ENCODE assay signal across 14 mouse cellular contexts in genomic region chr5:72068826-72069225, GRCm38 (mm10).
DNase-seq lines count a peak whose midpoint lies in the region; ATAC-seq and TF ChIP-seq lines count a peak whose summit lies in the region.
"Had no signal": no experiment of that assay in that cellular context is flagged by ENCODE, and none has a peak within 500 bp of the region (broad histone marks: within the 10 kb centered on the region; RNA-seq: fewer than 3 reads in every experiment).

No protein-coding gene starts in this region.

- H3K4me2 ChIP-seq in forebrain, postnatal 0 days (ENCODE audit: low read depth), result no peak overlapping the region
- no peak overlapping the region for H3K4me2 ChIP-seq in lung, embryonic 14.5 days
- H3K4me2 ChIP-seq: heart, embryonic 12.5 days; liver, embryonic 11.5 days; neural tube, embryonic 12.5 days had no signal

- H3K27ac ChIP-seq in forebrain, postnatal 0 days (ENCODE audit: low read depth, low read length), result peak overlapping the region; percentile 65
- no peak overlapping the region for H3K27ac ChIP-seq in forebrain, embryonic 10.5 days
- H3K27ac ChIP-seq in lung, embryonic 14.5 days (ENCODE audit: low read depth), result no peak overlapping the region
- no peak overlapping the region for H3K27ac ChIP-seq in embryonic facial prominence, embryonic 10.5 days (replicated peaks)
- H3K27ac ChIP-seq: neural tube, embryonic 12.5 days; stomach, postnatal 0 days had no signal

- no peak overlapping the region for H3K4me3 ChIP-seq in forebrain, postnatal 0 days (ENCODE audit: low read depth, low read length)
- no peak overlapping the region for H3K4me3 ChIP-seq in forebrain, embryonic 10.5 days
- H3K4me3 ChIP-seq in lung, embryonic 14.5 days (ENCODE audit: low read depth, low read length), result no peak overlapping the region
- H3K4me3 ChIP-seq in lung, adult 2 months (replicated peaks; ENCODE audit: extremely low read depth, low read depth, low read length), result no peak overlapping the region
- H3K4me3 ChIP-seq in embryonic facial prominence, embryonic 10.5 days, result no peak overlapping the region
- H3K4me3 ChIP-seq: heart, embryonic 12.5 days; neural tube, embryonic 12.5 days had no signal

- no peaks in the 10 kb centered on the region for H3K4me1 ChIP-seq in forebrain, postnatal 0 days (ENCODE audit: insufficient read depth)
- no peaks in the 10 kb centered on the region for H3K4me1 ChIP-seq in forebrain, embryonic 10.5 days
- H3K4me1 ChIP-seq in lung, embryonic 14.5 days (ENCODE audit: insufficient read depth), result no peaks in the 10 kb centered on the region
- H3K4me1 ChIP-seq in lung, adult 2 months (ENCODE audit: control insufficient read depth, insufficient read depth, low read length), result no peaks in the 10 kb centered on the region
- no peaks in the 10 kb centered on the region for H3K4me1 ChIP-seq in embryonic facial prominence, embryonic 10.5 days
- H3K4me1 ChIP-seq: heart, embryonic 12.5 days; neural tube, embryonic 12.5 days had no signal

- DNase-seq in forebrain, postnatal 0 days, result peak; percentile 63
- no peak for DNase-seq in forebrain, embryonic 10.5 days (ENCODE audit: extremely low spot score, low spot score)
- DNase-seq in lung, embryonic 14.5 days, result peak; percentile 2
- no peak for DNase-seq in lung, adult 2 months
- DNase-seq in embryonic facial prominence, embryonic 10.5 days (ENCODE audit: low spot score), result peak; percentile 12
- DNase-seq in mesoderm, embryonic 11.5 days (ENCODE audit: low read depth, low spot score), result peak; percentile 2
- DNase-seq in ovary, postnatal 36 days (ENCODE audit: low spot score), result no peak
- DNase-seq: heart, postnatal 4 days; kidney, adult 8-10 months; kidney, postnatal 36 days had no signal

- ATAC-seq in forebrain, postnatal 0 days, result peak; percentile 83
- no peak for ATAC-seq in lung, embryonic 14.5 days (ENCODE audit: insufficient read depth)

- TF ChIP-seq CTCF in forebrain, postnatal 0 days (IDR thresholded peaks at IDR 0.05; ENCODE audit: low read depth), result no peak
- TF ChIP-seq CTCF in lung, embryonic 14.5 days (IDR thresholded peaks at IDR 0.05; ENCODE audit: low read depth), result no peak
- no peak for TF ChIP-seq CTCF in lung, adult 2 months (IDR thresholded peaks at IDR 0.05; ENCODE audit: insufficient read depth, low read length)

- no peaks in the 10 kb centered on the region for H3K9me3 ChIP-seq in forebrain, postnatal 0 days (ENCODE audit: low read length)
- no peaks in the 10 kb centered on the region for H3K9me3 ChIP-seq in forebrain, embryonic 10.5 days
- no peaks in the 10 kb centered on the region for H3K9me3 ChIP-seq in lung, embryonic 14.5 days (ENCODE audit: low read depth, low read length)
- H3K9me3 ChIP-seq in embryonic facial prominence, embryonic 10.5 days, result no peaks in the 10 kb centered on the region
- H3K9me3 ChIP-seq: heart, embryonic 12.5 days; neural tube, embryonic 12.5 days had no signal

- no peak overlapping the region for H3K9ac ChIP-seq in forebrain, postnatal 0 days
- no peak overlapping the region for H3K9ac ChIP-seq in lung, embryonic 14.5 days
- H3K9ac ChIP-seq: heart, embryonic 12.5 days; neural tube, embryonic 12.5 days had no signal

- no peaks in the 10 kb centered on the region for H3K27me3 ChIP-seq in forebrain, postnatal 0 days (ENCODE audit: insufficient read depth, low read length)
- no peaks in the 10 kb centered on the region for H3K27me3 ChIP-seq in forebrain, embryonic 10.5 days (ENCODE audit: poor library complexity, severe bottlenecking)
- H3K27me3 ChIP-seq in lung, embryonic 14.5 days (ENCODE audit: insufficient read depth, low read length), result no peaks in the 10 kb centered on the region
- H3K27me3 ChIP-seq in embryonic facial prominence, embryonic 10.5 days (replicated peaks; ENCODE audit: low read depth, poor library complexity, severe bottlenecking), result no peaks in the 10 kb centered on the region
- H3K27me3 ChIP-seq: heart, embryonic 12.5 days; neural tube, embryonic 12.5 days had no signal

- WGBS in forebrain, postnatal 0 days, result 36% methylated on average over 6 of the region's 6 CpGs
- WGBS in forebrain, embryonic 10.5 days, result 81% methylated on average over 6 of the region's 6 CpGs
- WGBS in lung, embryonic 14.5 days, result 47% methylated on average over 6 of the region's 6 CpGs
- WGBS in lung, adult 2 months, result 48% methylated on average over 6 of the region's 6 CpGs
- 44% methylated on average over 6 of the region's 6 CpGs for WGBS in embryonic facial prominence, embryonic 10.5 days

- no peak for TF ChIP-seq POLR2A in lung, adult 2 months (IDR thresholded peaks at IDR 0.05; ENCODE audit: borderline replicate concordance, extremely low read depth, low read depth, low read length)

- H3K36me3 ChIP-seq in forebrain, postnatal 0 days (ENCODE audit: insufficient read depth), result no peaks in the 10 kb centered on the region
- H3K36me3 ChIP-seq in forebrain, embryonic 10.5 days (replicated peaks), result no peaks in the 10 kb centered on the region
- no peaks in the 10 kb centered on the region for H3K36me3 ChIP-seq in lung, embryonic 14.5 days (ENCODE audit: insufficient read depth)
- H3K36me3 ChIP-seq in embryonic facial prominence, embryonic 10.5 days (replicated peaks), result no peaks in the 10 kb centered on the region
- H3K36me3 ChIP-seq: heart, embryonic 12.5 days; neural tube, embryonic 12.5 days had no signal

Comparison
In these comparisons a context has a peak if more than half of its experiments do, and no peak if none do; other contexts are left out.
1. DNase-seq: peak in forebrain, postnatal 0 days (single experiment), lung, embryonic 14.5 days (single experiment), embryonic facial prominence, embryonic 10.5 days (single experiment) and mesoderm, embryonic 11.5 days (single experiment); none in forebrain, embryonic 10.5 days (single experiment), lung, adult 2 months (single experiment) and ovary, postnatal 36 days (single experiment).